Mouse (Mus musculus): ENCODE data around the gene Ccnb2. TPM values are rescaled to one million over a fixed set of nuclear protein-coding genes. Genes with fewer than 3 reads are reported as not detected.

Gene Ccnb2
- polyA plus RNA-seq, 1 experiment from 2014 or later, result 76.2 TPM

GRCm38 (mm10) chr9:70382091-70382490 lies 39.3 kb downstream of the Ccnb2 start:
- 90% methylated on average over 12 of the region's 12 CpGs for WGBS
- no peaks in the 10 kb centered on the region for H3K36me3 ChIP-seq

GRCm38 (mm10) chr9:70379502-70380467 lies 41.6 kb downstream of the Ccnb2 start:
- Histone ChIP-seq H3K4me2 (replicated peaks) (no peak overlapping the region), H3K27ac (no peak overlapping the region), H3K4me3 (replicated peaks) (no peak overlapping the region), H3K36me3 (no peaks in the 10 kb centered on the region), H3K4me1 (replicated peaks) (no peaks in the 10 kb centered on the region), H3K9me3 (no peaks in the 10 kb centered on the region), H3K27me3 (no peaks in the 10 kb centered on the region), H3K9ac (replicated peaks) (no peak overlapping the region)
- no peak for ATAC-seq
- 89% methylated on average over 7 of the region's 7 CpGs for WGBS

More at GRCm38 (mm10) chr9:70382091-70382490, 39.3 kb downstream of the Ccnb2 start:
- Histone ChIP-seq H3K27me3 (no peaks in the 10 kb centered on the region), H3K4me2 (replicated peaks) (no peak overlapping the region), H3K27ac (no peak overlapping the region), H3K4me3 (replicated peaks) (no peak overlapping the region), H3K9ac (replicated peaks) (no peak overlapping the region), H3K4me1 (replicated peaks) (no peaks in the 10 kb centered on the region), H3K9me3 (no peaks in the 10 kb centered on the region)
- ATAC-seq, result no peak

GRCm38 (mm10) chr9:70371638-70372037 lies 49.7 kb downstream of the Ccnb2 start:
- ATAC-seq, result no peak
- Histone ChIP-seq H3K4me2 (replicated peaks) (no peak overlapping the region), H3K9me3 (no peaks in the 10 kb centered on the region), H3K27ac (no peak overlapping the region), H3K9ac (replicated peaks) (no peak overlapping the region), H3K4me1 (replicated peaks) (no peaks in the 10 kb centered on the region), H3K4me3 (replicated peaks) (no peak overlapping the region), H3K36me3 (peaks cover 17% of the 10 kb centered on the region), H3K27me3 (no peaks in the 10 kb centered on the region)
- WGBS, result 78% methylated on average over 5 of the region's 5 CpGs

DNA sequence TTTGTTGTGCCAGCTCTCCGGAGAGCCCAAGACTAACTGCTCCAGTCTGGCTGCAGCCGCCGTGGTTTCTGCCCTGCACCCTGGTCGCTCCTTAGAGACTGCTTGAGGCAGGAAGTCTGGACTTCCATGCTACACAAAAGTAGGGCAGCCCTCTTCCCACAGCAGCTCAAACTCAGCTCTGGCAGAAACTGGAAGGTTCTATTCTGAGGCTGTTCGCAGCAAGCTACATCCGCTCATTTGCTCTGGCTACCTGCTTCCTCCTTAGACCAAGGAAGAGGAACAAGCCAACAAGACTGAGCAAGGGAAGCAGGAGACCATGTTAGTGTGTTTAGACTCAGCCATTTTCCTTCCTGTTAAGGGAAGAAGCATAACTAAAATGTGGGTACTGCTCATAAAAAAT lies 54.4 kb downstream of the Ccnb2 start:
- no peak overlapping the region for H3K4me3 ChIP-seq (replicated peaks)
- no peaks in the 10 kb centered on the region for H3K27me3 ChIP-seq
- H3K36me3 ChIP-seq, result peaks cover 17% of the 10 kb centered on the region
- H3K9ac ChIP-seq (replicated peaks), result no peak overlapping the region
- no peak overlapping the region for H3K27ac ChIP-seq
- H3K9me3 ChIP-seq, result no peaks in the 10 kb centered on the region
- H3K4me1 ChIP-seq (replicated peaks), result no peaks in the 10 kb centered on the region
- no peak overlapping the region for H3K4me2 ChIP-seq (replicated peaks)
- no peak for ATAC-seq
- 95% methylated on average over 6 of the region's 6 CpGs for WGBS

GRCm38 (mm10) chr9:70365915-70366314 lies 55.4 kb downstream of the Ccnb2 start:
- no peaks in the 10 kb centered on the region for H3K4me1 ChIP-seq (replicated peaks)
- no peak overlapping the region for H3K4me2 ChIP-seq (replicated peaks)
- WGBS, result 82% methylated on average over 2 of the region's 2 CpGs
- H3K9me3 ChIP-seq, result no peaks in the 10 kb centered on the region
- no peaks in the 10 kb centered on the region for H3K27me3 ChIP-seq
- H3K9ac ChIP-seq (replicated peaks), result no peak overlapping the region
- peaks cover 17% of the 10 kb centered on the region for H3K36me3 ChIP-seq
- H3K27ac ChIP-seq, result no peak overlapping the region
- no peak for ATAC-seq
- H3K4me3 ChIP-seq (replicated peaks), result no peak overlapping the region

DNA sequence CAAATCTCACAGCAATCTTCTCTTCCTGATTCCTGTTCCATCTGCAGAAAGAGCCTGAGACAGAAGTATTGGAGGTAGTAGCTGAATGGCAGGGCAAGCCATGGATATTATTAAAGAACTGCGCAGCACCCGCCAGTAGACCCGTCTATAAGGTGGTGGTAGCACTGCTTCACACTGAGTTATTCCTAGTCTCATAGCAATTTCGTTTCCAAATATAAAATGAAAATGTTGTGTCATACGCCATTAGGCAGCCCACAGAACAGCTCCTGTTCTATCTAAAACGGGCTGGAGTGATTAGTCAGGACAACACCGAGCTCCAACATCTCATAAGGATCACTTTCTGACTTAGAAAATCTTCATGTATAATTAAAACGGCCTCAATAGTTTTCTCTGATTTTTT lies 56.6 kb downstream of the Ccnb2 start:
- no peaks in the 10 kb centered on the region for H3K4me1 ChIP-seq (replicated peaks)
- H3K4me3 ChIP-seq (replicated peaks), result no peak overlapping the region
- WGBS, result 97% methylated on average over 8 of the region's 8 CpGs
- H3K36me3 ChIP-seq, result peaks cover 11% of the 10 kb centered on the region
- ATAC-seq, result no peak
- no peak overlapping the region for H3K9ac ChIP-seq (replicated peaks)
- H3K27me3 ChIP-seq, result no peaks in the 10 kb centered on the region
- no peaks in the 10 kb centered on the region for H3K9me3 ChIP-seq
- no peak overlapping the region for H3K27ac ChIP-seq
- H3K4me2 ChIP-seq (replicated peaks), result no peak overlapping the region

DNA sequence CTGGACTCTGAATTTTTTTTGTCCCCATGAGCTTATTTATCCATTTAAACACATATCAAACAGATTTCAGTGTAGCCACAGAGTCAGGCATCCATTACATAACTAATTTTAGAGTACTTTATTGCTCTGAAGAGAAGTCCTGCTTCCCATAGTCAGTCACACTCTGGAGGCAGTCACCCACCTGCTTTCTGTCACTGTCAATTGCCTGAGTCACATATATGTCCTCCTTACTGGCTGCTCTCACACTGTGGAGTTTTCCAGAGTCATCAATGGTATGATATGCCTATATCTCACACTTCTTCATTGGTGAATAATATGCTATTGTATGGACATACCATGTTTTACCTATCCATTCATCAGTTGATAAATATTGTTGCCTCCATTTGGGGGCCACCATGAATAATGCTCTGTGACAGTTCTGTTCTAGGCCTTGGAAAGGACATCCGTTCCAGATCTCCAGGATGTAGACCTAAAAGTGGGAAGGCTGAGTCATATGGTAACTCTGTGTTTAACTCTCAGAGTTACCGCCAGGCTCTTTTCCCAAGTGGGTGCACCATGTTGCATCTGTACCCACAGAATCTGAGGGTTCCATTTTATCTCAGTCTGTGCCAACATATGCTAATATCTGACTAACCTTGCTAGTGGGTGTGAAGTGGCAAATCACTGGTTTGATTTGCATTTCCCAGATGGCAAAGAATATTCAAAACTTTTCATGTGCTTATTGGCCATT lies 61.8 kb downstream of the Ccnb2 start:
- no peak overlapping the region for H3K27ac ChIP-seq
- H3K9me3 ChIP-seq, result peaks cover 10% of the 10 kb centered on the region
- H3K4me2 ChIP-seq (replicated peaks), result no peak overlapping the region
- H3K4me1 ChIP-seq (replicated peaks), result no peaks in the 10 kb centered on the region
- WGBS, result 98% methylated on average over 2 of the region's 2 CpGs
- no peak for ATAC-seq
- peaks cover 6% of the 10 kb centered on the region; the same call in 1 of the 2 replicates for H3K36me3 ChIP-seq
- no peak overlapping the region for H3K9ac ChIP-seq (replicated peaks)
- H3K27me3 ChIP-seq, result no peaks in the 10 kb centered on the region
- no peak overlapping the region for H3K4me3 ChIP-seq (replicated peaks)

Small RNAs within 50 kb of the gene (microRNA-seq; reads per million reads assigned to microRNA genes)
- gene Mir5626, result 9.1 reads per million, percentile 27 among the genes with 10 or more reads in this experiment

Other genes with a start within 250 kb of the Ccnb2 start
- gene Myo1e, start 214.2 kb downstream of the Ccnb2 start, polyA plus RNA-seq (2015; fragmentation: Nextera tagmentation; extraction: Ambion mirVana), result 6.0 and 6.1 TPM in 2 replicates
- 40.3 and 40.9 TPM in 2 replicates for gene Rnf111, start 82.2 kb upstream of the Ccnb2 start, polyA plus RNA-seq (2015; fragmentation: Nextera tagmentation; extraction: Ambion mirVana)
- gene Sltm, start 121.2 kb upstream of the Ccnb2 start, polyA plus RNA-seq (2015; fragmentation: Nextera tagmentation; extraction: Ambion mirVana), result 70.5 and 73.7 TPM in 2 replicates
- gene Gm10642, start 234.7 kb upstream of the Ccnb2 start, polyA plus RNA-seq (2015; fragmentation: Nextera tagmentation; extraction: Ambion mirVana), result 0.49 and 0.62 TPM in 2 replicates
- 15.9 and 19.0 TPM in 2 replicates for gene Mindy2, start 235.6 kb upstream of the Ccnb2 start, polyA plus RNA-seq (2015; fragmentation: Nextera tagmentation; extraction: Ambion mirVana)